9 mouse cellular contexts compared by ENCODE assay signal in genomic region chr4:32170460-32171192, GRCm38 (mm10).
DNase-seq lines count a peak whose midpoint lies in the region; ATAC-seq lines count a peak whose summit lies in the region.
"Had no signal": no experiment of that assay in that cellular context is flagged by ENCODE, and none has a peak within 500 bp of the region (broad histone marks: within the 10 kb centered on the region; RNA-seq: fewer than 3 reads in every experiment).

No protein-coding gene starts in this region.

- 4% methylated on average over 15 of the region's 15 CpGs for WGBS in liver, embryonic 15.5 days (ENCODE audit: insufficient replicate concordance)

- H3K4me3 ChIP-seq in liver, embryonic 15.5 days (replicated peaks), result peak overlapping the region; percentile 57
- H3K4me3 ChIP-seq: hindbrain, embryonic 15.5 days had no signal

- peak; percentile 17 for DNase-seq in retina, embryonic 14.5 days (ENCODE audit: low spot score)
- DNase-seq in retina, postnatal 1 day, result no peak
- DNase-seq in splenic B cell, adult 2 months (ENCODE audit: low read depth, low spot score), result peak; percentile 60
- DNase-seq in layer of hippocampus, adult 11-12 months (ENCODE audit: low spot score), result no peak
- DNase-seq in gastrocnemius, adult 18-20 months (ENCODE audit: low spot score), result no peak
- DNase-seq: cerebellum, adult 11 months had no signal

- peaks cover 54% of the 10 kb centered on the region for H3K4me1 ChIP-seq in liver, embryonic 15.5 days (replicated peaks)
- H3K4me1 ChIP-seq: hindbrain, embryonic 15.5 days had no signal

- H3K36me3 ChIP-seq in liver, embryonic 15.5 days (replicated peaks), result no peaks in the 10 kb centered on the region
- no peaks in the 10 kb centered on the region for H3K36me3 ChIP-seq in splenic B cell, adult 2 months (ENCODE audit: control insufficient read depth, insufficient read depth, low read length, poor library complexity, severe bottlenecking)
- H3K36me3 ChIP-seq: hindbrain, embryonic 15.5 days had no signal

- no peaks in the 10 kb centered on the region for H3K27me3 ChIP-seq in liver, embryonic 15.5 days
- no peaks in the 10 kb centered on the region for H3K27me3 ChIP-seq in splenic B cell, adult 2 months (ENCODE audit: control insufficient read depth, insufficient read depth, low read length, poor library complexity, severe bottlenecking)
- H3K27me3 ChIP-seq: hindbrain, embryonic 15.5 days had no signal

- peak; percentile 78 for ATAC-seq in erythroid progenitor cell, adult 5-6 weeks (replicated peaks; ENCODE audit: low FRiP score, poor library complexity, severe bottlenecking)
- ATAC-seq in liver, embryonic 15.5 days (ENCODE audit: insufficient read depth), result peak; percentile 83

- H3K4me2 ChIP-seq in liver, embryonic 15.5 days, result peak overlapping the region; percentile 81
- H3K4me2 ChIP-seq: hindbrain, embryonic 15.5 days had no signal

- H3K27ac ChIP-seq in liver, embryonic 15.5 days (replicated peaks), result peak overlapping the region; percentile 88
- H3K27ac ChIP-seq: hindbrain, embryonic 15.5 days had no signal

- H3K9ac ChIP-seq in liver, embryonic 15.5 days, result peak overlapping the region; percentile 51
- H3K9ac ChIP-seq: hindbrain, embryonic 15.5 days had no signal

- H3K9me3 ChIP-seq in liver, embryonic 15.5 days (replicated peaks), result no peaks in the 10 kb centered on the region
- H3K9me3 ChIP-seq: hindbrain, embryonic 15.5 days had no signal

Comparison
In these comparisons a context has a peak if more than half of its experiments do, and no peak if none do; other contexts are left out.
1. DNase-seq: peak in retina, embryonic 14.5 days (single experiment) and splenic B cell, adult 2 months (single experiment); none in retina, postnatal 1 day (single experiment), layer of hippocampus, adult 11-12 months (single experiment) and gastrocnemius, adult 18-20 months (single experiment).